Mouse (Mus musculus) myocyte (in vitro differentiated cells): ENCODE measurements around the gene Gabrg3.

Experiments
- CEBPB ChIP-seq: IDR thresholded peaks from 2 replicates; pipeline ENCODE4 v1.6.1; 2011; ENCODE audit warnings: mild to moderate bottlenecking, moderate library complexity; ENCODE audit not compliant: poor library complexity, insufficient read depth, severe bottlenecking
- E2F4 ChIP-seq: IDR thresholded peaks from one replicate; pipeline ENCODE4 v1.6.1; 2011; ENCODE audit warnings: mild to moderate bottlenecking, control low read depth, moderate library complexity; ENCODE audit not compliant: insufficient read depth
- MAX ChIP-seq: IDR thresholded peaks from one replicate; pipeline ENCODE4 v1.6.1; 2011; ENCODE audit warnings: low read depth, mild to moderate bottlenecking, control low read depth
- MYOD1 ChIP-seq, 3 experiments: IDR thresholded peaks; one replicate each; pipeline ENCODE4 v1.6.1; 2011; ENCODE audit warnings: control low read depth in 2 of 3, low read depth in 2 of 3, mild to moderate bottlenecking in 2 of 3, moderate library complexity in 1 of 3; ENCODE audit not compliant: insufficient read length in 2 of 3, control insufficient read depth in 1 of 3
- MYOG ChIP-seq, 3 experiments: IDR thresholded peaks; one replicate each; pipeline ENCODE4 v1.6.1; 2011; ENCODE audit warnings: control low read depth in 2 of 3, low read depth in 2 of 3, mild to moderate bottlenecking in 2 of 3; ENCODE audit not compliant: insufficient read length in 2 of 3, control insufficient read depth in 1 of 3, insufficient read depth in 1 of 3
- POLR2A ChIP-seq: IDR thresholded peaks from one replicate; pipeline ENCODE4 v1.6.1; 2011; ENCODE audit warnings: low read depth, mild to moderate bottlenecking, control low read depth, moderate library complexity; ENCODE audit not compliant: insufficient read length
- POLR2AphosphoS2 ChIP-seq: IDR thresholded peaks from one replicate; pipeline ENCODE4 v1.6.1; 2011; ENCODE audit warnings: low read depth, control low read depth; ENCODE audit not compliant: insufficient read length
- REST ChIP-seq: IDR thresholded peaks from one replicate; pipeline ENCODE4 v1.6.1; 2011; ENCODE audit warnings: mild to moderate bottlenecking, control low read depth, moderate library complexity; ENCODE audit not compliant: insufficient read depth, insufficient read length
- SRF ChIP-seq: IDR thresholded peaks from one replicate; pipeline ENCODE4 v1.6.1; 2011; ENCODE audit warnings: low read depth; ENCODE audit not compliant: control insufficient read depth, insufficient read length
- TCF12 ChIP-seq: IDR thresholded peaks from one replicate; pipeline ENCODE4 v1.6.1; 2011; ENCODE audit warnings: mild to moderate bottlenecking, control low read depth; ENCODE audit not compliant: poor library complexity, insufficient read depth, severe bottlenecking
- TCF3 ChIP-seq: IDR thresholded peaks from one replicate; pipeline ENCODE4 v1.6.1; 2011; ENCODE audit warnings: low read depth, control low read depth; ENCODE audit not compliant: insufficient read length
- USF1 ChIP-seq: IDR thresholded peaks from one replicate; pipeline ENCODE4 v1.6.1; 2011; ENCODE audit warnings: low read depth, mild to moderate bottlenecking, control low read depth, moderate library complexity

DNA sequence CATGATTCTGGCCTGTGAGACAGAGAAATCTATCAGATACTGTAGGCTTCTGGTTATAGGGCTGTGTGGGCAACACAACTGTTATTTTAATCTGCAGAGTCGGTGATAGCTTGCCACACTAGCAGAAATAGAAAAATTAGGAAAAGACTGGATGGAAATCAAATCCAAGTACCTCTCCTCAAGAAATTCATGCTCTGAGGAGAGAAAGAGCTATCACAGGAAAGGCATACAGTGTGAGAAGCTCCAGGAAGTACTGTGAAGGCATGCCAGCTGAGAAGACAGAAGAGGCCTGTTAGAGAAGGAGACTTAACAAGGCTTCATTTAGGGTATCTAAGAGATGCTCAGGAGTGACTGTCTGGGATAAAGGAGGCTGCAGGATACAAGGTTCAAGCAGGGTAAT is 35.7 kb upstream of the Gabrg3 start:
- TF ChIP-seq TCF12 (no peak), POLR2A (no peak), USF1 (no peak), TCF3 (no peak), MYOG (IDR thresholded peaks at IDR 0.05; ENCODE audit: control insufficient read depth in 1 of 3, insufficient read depth in 1 of 3, insufficient read length in 2 of 3, low read depth in 2 of 3) (no peak), MAX (no peak), SRF (no peak), POLR2AphosphoS2 (no peak), MYOD1 (IDR thresholded peaks at IDR 0.05; ENCODE audit: control insufficient read depth in 1 of 3, insufficient read length in 2 of 3, low read depth in 2 of 3) (no peak), E2F4 (no peak), CEBPB (no peak), REST (no peak)
